ENCODE assay signal across 8 mouse cellular contexts in the genomic region with DNA sequence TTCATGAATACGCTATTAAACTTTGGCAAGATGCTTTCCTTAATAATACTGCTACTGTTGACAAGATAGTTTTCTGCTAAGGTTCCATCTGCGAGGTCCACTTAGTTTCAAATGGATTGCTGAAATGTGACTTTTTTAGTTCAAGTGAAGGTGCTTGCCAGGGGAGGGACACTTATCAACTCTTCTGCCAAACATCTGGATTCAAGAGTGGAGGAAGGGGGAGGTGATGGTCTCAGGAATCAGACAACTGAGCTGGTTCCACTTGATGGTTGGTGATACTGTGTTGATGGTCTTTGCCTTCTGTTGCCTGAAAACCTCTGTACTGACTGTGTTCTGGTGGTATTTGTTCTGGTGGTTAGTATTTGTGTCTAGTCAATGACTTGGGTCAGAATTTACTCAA. TPM values are rescaled to one million over a fixed set of nuclear protein-coding genes. Genes with fewer than 3 reads are reported as not detected.
DNase-seq lines count a peak whose midpoint lies in the region; ATAC-seq and TF ChIP-seq lines count a peak whose summit lies in the region.

No protein-coding gene starts in this region.

- H3K4me1 ChIP-seq in lung, embryonic 16.5 days (replicated peaks; ENCODE audit: control insufficient read depth, insufficient read depth, low read length), result peaks cover 11% of the 10 kb centered on the region; the same call in 1 of the 2 replicates
- no peaks in the 10 kb centered on the region for H3K4me1 ChIP-seq in intestine, postnatal 0 days (replicated peaks; ENCODE audit: control insufficient read depth, insufficient read depth, low read length)
- 0 out of 2 replicates have a peak, but pooled peaks cover 4% of the 10 kb centered on the region for H3K4me1 ChIP-seq in neural tube, embryonic 14.5 days (ENCODE audit: control insufficient read depth, insufficient read depth, low read length)

- no peaks in the 10 kb centered on the region for H3K27me3 ChIP-seq in lung, embryonic 16.5 days (ENCODE audit: control insufficient read depth, insufficient read depth, low read depth, low read length)
- H3K27me3 ChIP-seq in intestine, postnatal 0 days (replicated peaks; ENCODE audit: control insufficient read depth, insufficient read depth, low read length), result no peaks in the 10 kb centered on the region
- no peaks in the 10 kb centered on the region for H3K27me3 ChIP-seq in neural tube, embryonic 14.5 days (ENCODE audit: control insufficient read depth, insufficient read depth, low read length)

- peak; percentile 22 for DNase-seq in cerebellum, adult 9-11 months
- DNase-seq in cerebellum, adult 11-12 months, result no peak
- DNase-seq in lung, postnatal 36 days, result no peak
- no peak for DNase-seq in MN1 (ENCODE audit: low spot score)
- DNase-seq in retina, embryonic 14.5 days (ENCODE audit: low spot score), result no peak

- no peak for TF ChIP-seq CTCF in intestine, postnatal 0 days (IDR thresholded peaks at IDR 0.05; ENCODE audit: low read depth)

- H3K9ac ChIP-seq in lung, embryonic 16.5 days (ENCODE audit: low read length), result no peak overlapping the region
- H3K9ac ChIP-seq in intestine, postnatal 0 days (ENCODE audit: low read depth, low read length), result no peak overlapping the region
- H3K9ac ChIP-seq in neural tube, embryonic 14.5 days (replicated peaks; ENCODE audit: low read depth, low read length), result no peak overlapping the region

- no peak overlapping the region for H3K27ac ChIP-seq in lung, embryonic 16.5 days (ENCODE audit: low read length)
- H3K27ac ChIP-seq in intestine, postnatal 0 days (ENCODE audit: low read depth, low read length), result no peak overlapping the region
- H3K27ac ChIP-seq in neural tube, embryonic 14.5 days (ENCODE audit: low read depth, low read length), result no peak overlapping the region

- no peak for ATAC-seq in lung, embryonic 16.5 days (ENCODE audit: low read depth)
- ATAC-seq in intestine, postnatal 0 days, result no peak
- no peak for ATAC-seq in neural tube, embryonic 14.5 days (ENCODE audit: low read depth)

- H3K9me3 ChIP-seq in lung, embryonic 16.5 days (ENCODE audit: control insufficient read depth, low read length), result no peaks in the 10 kb centered on the region
- H3K9me3 ChIP-seq in intestine, postnatal 0 days (ENCODE audit: control insufficient read depth), result no peaks in the 10 kb centered on the region
- H3K9me3 ChIP-seq in neural tube, embryonic 14.5 days (ENCODE audit: control insufficient read depth, low read length), result no peaks in the 10 kb centered on the region

- 60% methylated on average over 2 of the region's 2 CpGs for WGBS in lung, embryonic 16.5 days
- 64% methylated on average over 2 of the region's 2 CpGs for WGBS in intestine, postnatal 0 days
- WGBS in neural tube, embryonic 14.5 days, result 80% methylated on average over 2 of the region's 2 CpGs

- H3K4me3 ChIP-seq in lung, embryonic 16.5 days (ENCODE audit: low read length), result peak overlapping the region; percentile 72
- H3K4me3 ChIP-seq in intestine, postnatal 0 days (ENCODE audit: low read depth, low read length), result peak overlapping the region; percentile 78; the same call in 1 of the 2 replicates
- no peak overlapping the region for H3K4me3 ChIP-seq in neural tube, embryonic 14.5 days (ENCODE audit: low read depth, low read length)

- peak overlapping the region; percentile 72 for H3K4me2 ChIP-seq in lung, embryonic 16.5 days (ENCODE audit: low read depth, low read length)
- peak overlapping the region; percentile 90 for H3K4me2 ChIP-seq in intestine, postnatal 0 days (replicated peaks; ENCODE audit: low read depth)
- H3K4me2 ChIP-seq in neural tube, embryonic 14.5 days (ENCODE audit: low read depth, low read length), result 0 out of 2 replicates have a peak overlapping the region, but pooled peaks have one; percentile 88

- no peaks in the 10 kb centered on the region for H3K36me3 ChIP-seq in lung, embryonic 16.5 days (ENCODE audit: control insufficient read depth, insufficient read depth, low read length)
- H3K36me3 ChIP-seq in intestine, postnatal 0 days (ENCODE audit: control insufficient read depth, insufficient read depth), result no peaks in the 10 kb centered on the region
- H3K36me3 ChIP-seq in neural tube, embryonic 14.5 days (ENCODE audit: control insufficient read depth, insufficient read depth, low read length), result no peaks in the 10 kb centered on the region

RNA-seq across cellular contexts. Expression of a gene that starts 1.4 kb away (rescaled TPM):
- polyA plus RNA-seq in lung, embryonic 16.5 days (2015; fragmentation: Nextera tagmentation; extraction: Ambion mirVana), result 54.0 and 57.1 TPM in 2 replicates
- 14.3 and 16.4 TPM in 2 replicates for polyA plus RNA-seq in intestine, postnatal 0 days (2015; fragmentation: Nextera tagmentation; extraction: Ambion mirVana)
- polyA plus RNA-seq in neural tube, embryonic 14.5 days (2014; fragmentation: Nextera tagmentation; extraction: Ambion mirVana), result 16.8 and 17.6 TPM in 2 replicates
